Mouse (Mus musculus) gastrocnemius, postnatal 36 days (tissue): ENCODE measurements at regions not wholly inside any gene's neighbourhood (a gene's known extent, or its start where the extent isn't known, plus 50 kb on each side); places are given as distances from the start of the nearest gene placed in this dataset.

Experiments used
- DNase-seq, 2 experiments: peaks; one replicate each; pipeline ENCODE4 v3.0.0; 2022
- intact Hi-C: fragments of 180-260 bp; cut with DNase I; formaldehyde crosslinking; loops from one replicate; pipeline ENCODE4 v1.15.1; 2025

GRCm38 (mm10) chr19:52878812-52879502 lies 161.1 kb downstream of the Xpnpep1 start:
- no peak for DNase-seq
- intact Hi-C loops = no loop called here

- DNase-seq = no peak
- intact Hi-C loops = no loop called here
Measured at GRCm38 (mm10) chr19:52866635-52867034, 173.4 kb downstream of the Xpnpep1 start.

GRCm38 (mm10) chr19:52861576-52861975 lies 178.4 kb downstream of the Xpnpep1 start:
- DNase-seq = no peak
- intact Hi-C loops = no loop called here

- intact Hi-C loops = no loop called here
- peak; percentile 9 to 12 for DNase-seq
Measured at GRCm38 (mm10) chr19:52854068-52854682, 185.8 kb downstream of the Xpnpep1 start.

GRCm38 (mm10) chr19:52816202-52816601 lies 223.8 kb downstream of the Xpnpep1 start:
- intact Hi-C loops = no loop called here
- DNase-seq = no peak

GRCm38 (mm10) chr19:52812046-52812445 lies 228.0 kb downstream of the Xpnpep1 start:
- intact Hi-C loops = no loop called here
- no peak for DNase-seq

GRCm38 (mm10) chr19:52788802-52789201 lies 251.2 kb downstream of the Xpnpep1 start:
- no peak for DNase-seq
- intact Hi-C loops = no loop called here

GRCm38 (mm10) chr19:52768761-52769388 lies 271.1 kb downstream of the Xpnpep1 start:
- intact Hi-C loops = no loop called here
- DNase-seq = no peak

- DNase-seq = no peak
- intact Hi-C loops = no loop called here
Measured at GRCm38 (mm10) chr19:52768117-52768516, 271.9 kb downstream of the Xpnpep1 start.

GRCm38 (mm10) chr19:52738946-52739345 lies 301.1 kb downstream of the Xpnpep1 start:
- intact Hi-C loops = no loop called here
- DNase-seq = no peak

- DNase-seq = no peak
- intact Hi-C loops = no loop called here
Measured at GRCm38 (mm10) chr19:52721776-52722175, 318.2 kb downstream of the Xpnpep1 start.

GRCm38 (mm10) chr19:52715359-52715758 lies 324.7 kb downstream of the Xpnpep1 start:
- no peak for DNase-seq
- intact Hi-C loops = no loop called here

- intact Hi-C loops = no loop called here
- DNase-seq = no peak
Measured at GRCm38 (mm10) chr19:52707679-52708078, 332.3 kb downstream of the Xpnpep1 start.

- no peak for DNase-seq
- intact Hi-C loops = no loop called here
Measured at GRCm38 (mm10) chr19:52661009-52661408, 379.0 kb downstream of the Xpnpep1 start.

- intact Hi-C loops = no loop called here
- DNase-seq = no peak
Measured at GRCm38 (mm10) chr19:52647066-52648046, 383.3 kb downstream of the Ins1 start.

- intact Hi-C loops = no loop called here
- no peak for DNase-seq
Measured at GRCm38 (mm10) chr19:52640228-52640627, 376.1 kb downstream of the Ins1 start.

- no peak for DNase-seq
- intact Hi-C loops = no loop called here
Measured at GRCm38 (mm10) chr19:52632501-52632900, 368.4 kb downstream of the Ins1 start.

GRCm38 (mm10) chr19:52624310-52624709 lies 360.2 kb downstream of the Ins1 start:
- intact Hi-C loops = no loop called here
- DNase-seq = no peak

GRCm38 (mm10) chr19:52623496-52623895 lies 359.4 kb downstream of the Ins1 start:
- intact Hi-C loops = no loop called here
- DNase-seq = no peak

- intact Hi-C loops = no loop called here
- no peak for DNase-seq
Measured at GRCm38 (mm10) chr19:52613353-52613752, 349.3 kb downstream of the Ins1 start.

- intact Hi-C loops = no loop called here
- no peak for DNase-seq
Measured at GRCm38 (mm10) chr19:52606859-52607258, 342.8 kb downstream of the Ins1 start.
